Mouse (Mus musculus): ENCODE data around the gene Radil. TPM values are rescaled to one million over a fixed set of nuclear protein-coding genes. Genes with fewer than 3 reads are reported as not detected.

The Radil gene
- polyA plus RNA-seq, 1 experiment, result 78.0 TPM

DNA sequence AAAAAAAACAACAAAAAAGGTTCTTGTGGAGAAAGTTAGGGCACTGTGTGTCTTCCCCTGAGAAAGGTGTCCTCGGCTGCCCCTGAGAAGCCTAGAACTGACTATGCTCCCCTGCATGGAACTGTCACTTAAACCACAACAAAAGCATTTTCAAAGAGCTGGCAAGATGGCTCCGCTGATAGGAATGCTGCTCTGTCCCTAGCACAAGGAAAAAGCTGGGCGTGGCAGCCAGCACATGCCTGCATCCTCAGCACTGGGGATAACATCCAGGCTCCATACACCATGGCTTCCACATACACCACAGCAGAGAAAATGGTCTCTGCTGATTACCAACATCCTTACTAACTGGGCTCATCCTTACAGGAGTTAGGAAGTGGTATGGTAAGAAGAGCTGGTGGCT is 3.8 kb downstream of the Radil start:
- TF ChIP-seq POLR2A (IDR thresholded peaks at IDR 0.05; ENCODE audit: insufficient read depth, low read length) (no peak), EP300 (IDR thresholded peaks at IDR 0.05; ENCODE audit: insufficient read depth, low read depth, low read length) (no peak), CTCF (IDR thresholded peaks at IDR 0.05; ENCODE audit: low read depth, low read length) (no peak)
- Histone ChIP-seq H3K9ac (ENCODE audit: low read depth, poor library complexity, severe bottlenecking) (no peak overlapping the region), H3K27me3 (ENCODE audit: control insufficient read depth, insufficient read depth, low read length, poor library complexity, severe bottlenecking) (no peaks in the 10 kb centered on the region), H3K27ac (ENCODE audit: insufficient read depth, low read length) (peak overlapping the region; percentile 95), H3K4me1 (ENCODE audit: control insufficient read depth, insufficient read depth, low read length) (peaks cover 15% of the 10 kb centered on the region), H3K4me3 (ENCODE audit: low read depth, low read length) (no peak overlapping the region), H3K36me3 (ENCODE audit: control insufficient read depth, insufficient read depth, low read length, poor library complexity, severe bottlenecking) (no peaks in the 10 kb centered on the region), H3K9me3 (replicated peaks; ENCODE audit: control insufficient read depth, insufficient read depth, low read length, poor library complexity, severe bottlenecking) (no peaks in the 10 kb centered on the region)

DNA sequence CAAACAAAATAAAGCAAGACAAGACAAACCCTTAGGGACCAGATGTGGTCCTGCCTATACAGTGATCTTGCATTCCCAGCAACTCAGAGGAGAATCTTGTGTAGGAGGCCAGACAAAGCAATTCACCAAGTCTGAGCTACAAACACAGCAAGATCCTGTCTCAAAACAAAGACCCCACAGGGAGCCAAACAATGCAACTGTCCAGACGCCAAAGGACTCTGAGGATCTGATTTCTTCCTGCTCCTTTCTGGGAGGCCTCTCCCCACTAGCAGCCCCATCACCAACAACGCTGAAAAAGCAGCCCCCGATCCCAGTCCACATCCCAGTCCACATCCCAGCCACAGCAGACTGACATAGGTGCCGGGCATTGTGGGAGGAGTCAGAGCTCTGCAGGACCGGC is 4.6 kb downstream of the Radil start:
- Histone ChIP-seq H3K4me3 (ENCODE audit: low read depth, low read length) (no peak overlapping the region), H3K27ac (ENCODE audit: insufficient read depth, low read length) (peak overlapping the region; percentile 95), H3K36me3 (ENCODE audit: control insufficient read depth, insufficient read depth, low read length, poor library complexity, severe bottlenecking) (no peaks in the 10 kb centered on the region), H3K9me3 (replicated peaks; ENCODE audit: control insufficient read depth, insufficient read depth, low read length, poor library complexity, severe bottlenecking) (no peaks in the 10 kb centered on the region), H3K9ac (ENCODE audit: low read depth, poor library complexity, severe bottlenecking) (no peak overlapping the region), H3K4me1 (ENCODE audit: control insufficient read depth, insufficient read depth, low read length) (peaks cover 15% of the 10 kb centered on the region), H3K27me3 (ENCODE audit: control insufficient read depth, insufficient read depth, low read length, poor library complexity, severe bottlenecking) (no peaks in the 10 kb centered on the region)
- TF ChIP-seq CTCF (IDR thresholded peaks at IDR 0.05; ENCODE audit: low read depth, low read length) (no peak), EP300 (IDR thresholded peaks at IDR 0.05; ENCODE audit: insufficient read depth, low read depth, low read length) (peak; percentile 99)

DNA sequence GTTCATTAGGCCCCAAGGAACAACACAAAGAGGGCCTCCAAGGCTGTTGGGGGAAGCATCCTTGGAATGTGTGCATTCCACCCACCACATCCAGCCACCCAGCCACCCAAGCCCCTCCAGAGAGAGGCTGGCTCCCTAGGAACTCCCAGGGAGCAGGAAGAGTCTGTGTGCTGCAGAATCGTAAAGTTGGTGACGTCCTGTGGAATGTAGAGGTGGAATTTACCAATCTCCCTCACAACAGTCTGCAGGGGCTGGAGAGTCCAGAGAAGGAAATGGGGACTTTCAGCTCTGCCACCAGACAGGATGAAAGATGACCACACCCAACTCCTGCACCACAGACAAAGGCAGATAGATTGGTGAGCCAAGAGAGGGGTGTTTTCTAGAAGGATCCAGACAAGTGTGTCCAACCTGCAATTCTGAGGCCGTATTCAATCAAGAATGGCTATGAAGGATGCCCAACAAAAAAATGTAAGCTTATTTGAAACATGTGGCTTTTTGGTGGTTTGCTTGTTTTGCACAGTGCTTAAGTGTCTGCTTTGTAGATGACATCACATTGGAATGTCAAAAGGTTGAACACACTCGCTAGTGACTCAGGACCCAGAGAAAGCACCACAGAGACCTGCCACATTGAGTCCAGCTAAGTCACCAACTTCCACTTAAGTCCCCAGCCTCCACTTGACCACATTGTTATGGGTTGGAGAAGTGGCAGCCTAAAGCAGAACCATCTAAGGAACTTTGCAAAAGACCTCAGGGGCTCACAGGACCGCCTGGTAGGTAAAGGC is 5.7 kb downstream of the Radil start:
- peaks cover 15% of the 10 kb centered on the region for H3K4me1 ChIP-seq (ENCODE audit: control insufficient read depth, insufficient read depth, low read length)
- H3K27me3 ChIP-seq (ENCODE audit: control insufficient read depth, insufficient read depth, low read length, poor library complexity, severe bottlenecking), result no peaks in the 10 kb centered on the region
- no peak overlapping the region for H3K9ac ChIP-seq (ENCODE audit: low read depth, poor library complexity, severe bottlenecking)
- H3K36me3 ChIP-seq (ENCODE audit: control insufficient read depth, insufficient read depth, low read length, poor library complexity, severe bottlenecking), result no peaks in the 10 kb centered on the region
- no peaks in the 10 kb centered on the region for H3K9me3 ChIP-seq (replicated peaks; ENCODE audit: control insufficient read depth, insufficient read depth, low read length, poor library complexity, severe bottlenecking)
- TF ChIP-seq EP300 (IDR thresholded peaks at IDR 0.05; ENCODE audit: insufficient read depth, low read depth, low read length) (peak; percentile 52; the same call in 1 of the 2 replicates), POLR2A (IDR thresholded peaks at IDR 0.05; ENCODE audit: insufficient read depth, low read length) (no peak)
- no peak overlapping the region for H3K4me3 ChIP-seq (ENCODE audit: low read depth, low read length)
- peak overlapping the region; percentile 95 for H3K27ac ChIP-seq (ENCODE audit: insufficient read depth, low read length)

DNA sequence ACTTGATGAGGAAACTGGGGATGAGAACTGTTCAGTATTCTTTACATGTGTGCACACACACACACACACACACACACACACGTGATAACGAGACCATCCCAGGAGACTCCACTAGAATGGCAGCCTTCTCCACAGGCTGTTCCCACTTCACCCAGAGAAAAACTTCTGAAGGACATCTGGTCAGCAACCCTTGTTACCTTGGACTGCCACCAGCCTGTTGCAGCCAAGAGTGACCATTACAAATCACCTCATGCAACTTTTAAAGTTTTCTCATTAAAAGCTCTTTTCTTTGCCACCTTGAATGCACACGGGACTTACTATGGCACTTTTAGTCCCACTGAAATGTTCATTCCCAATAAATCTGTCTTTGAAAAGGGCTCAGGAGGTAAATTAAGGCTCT is 13.6 kb downstream of the Radil start:
- H3K9ac ChIP-seq (ENCODE audit: low read depth, poor library complexity, severe bottlenecking), result no peak overlapping the region
- H3K27ac ChIP-seq (ENCODE audit: insufficient read depth, low read length), result no peak overlapping the region
- no peaks in the 10 kb centered on the region for H3K36me3 ChIP-seq (ENCODE audit: control insufficient read depth, insufficient read depth, low read length, poor library complexity, severe bottlenecking)
- H3K27me3 ChIP-seq (ENCODE audit: control insufficient read depth, insufficient read depth, low read length, poor library complexity, severe bottlenecking), result no peaks in the 10 kb centered on the region
- H3K4me1 ChIP-seq (ENCODE audit: control insufficient read depth, insufficient read depth, low read length), result no peaks in the 10 kb centered on the region
- H3K9me3 ChIP-seq (replicated peaks; ENCODE audit: control insufficient read depth, insufficient read depth, low read length, poor library complexity, severe bottlenecking), result no peaks in the 10 kb centered on the region
- no peak overlapping the region for H3K4me3 ChIP-seq (ENCODE audit: low read depth, low read length)
- TF ChIP-seq EP300 (IDR thresholded peaks at IDR 0.05; ENCODE audit: insufficient read depth, low read depth, low read length) (no peak), CTCF (IDR thresholded peaks at IDR 0.05; ENCODE audit: low read depth, low read length) (no peak), POLR2A (IDR thresholded peaks at IDR 0.05; ENCODE audit: insufficient read depth, low read length) (no peak)

DNA sequence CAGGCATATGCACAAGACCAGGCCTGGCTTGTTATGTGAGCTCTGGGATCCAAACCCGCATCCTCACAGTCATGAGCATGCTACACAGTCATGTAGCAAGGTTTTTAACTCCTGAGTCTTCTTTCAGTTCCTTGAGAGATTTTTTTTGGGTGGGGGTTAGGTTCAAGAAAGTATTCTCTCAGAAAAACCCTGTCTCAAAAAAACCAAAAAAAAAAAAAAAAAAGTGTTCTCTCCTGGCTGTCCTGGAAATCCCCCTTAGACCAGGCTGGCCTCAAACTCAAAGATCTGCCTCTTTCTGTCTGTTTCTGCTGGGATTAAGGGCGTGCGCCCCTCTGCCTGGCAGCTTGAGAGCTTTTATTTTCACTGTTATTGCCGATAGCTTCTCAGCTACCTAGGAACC is 15.5 kb downstream of the Radil start:
- no peak overlapping the region for H3K4me3 ChIP-seq (ENCODE audit: low read depth, low read length)
- H3K36me3 ChIP-seq (ENCODE audit: control insufficient read depth, insufficient read depth, low read length, poor library complexity, severe bottlenecking), result no peaks in the 10 kb centered on the region
- TF ChIP-seq POLR2A (IDR thresholded peaks at IDR 0.05; ENCODE audit: insufficient read depth, low read length) (no peak), EP300 (IDR thresholded peaks at IDR 0.05; ENCODE audit: insufficient read depth, low read depth, low read length) (no peak), CTCF (IDR thresholded peaks at IDR 0.05; ENCODE audit: low read depth, low read length) (no peak)
- H3K27ac ChIP-seq (ENCODE audit: insufficient read depth, low read length), result no peak overlapping the region
- no peaks in the 10 kb centered on the region for H3K9me3 ChIP-seq (replicated peaks; ENCODE audit: control insufficient read depth, insufficient read depth, low read length, poor library complexity, severe bottlenecking)
- no peaks in the 10 kb centered on the region for H3K4me1 ChIP-seq (ENCODE audit: control insufficient read depth, insufficient read depth, low read length)
- no peak overlapping the region for H3K9ac ChIP-seq (ENCODE audit: low read depth, poor library complexity, severe bottlenecking)
- no peaks in the 10 kb centered on the region for H3K27me3 ChIP-seq (ENCODE audit: control insufficient read depth, insufficient read depth, low read length, poor library complexity, severe bottlenecking)

GRCm38 (mm10) chr5:142529915-142530314 is 21.0 kb downstream of the Radil start, which contains the start of gene Papolb:
Gene Papolb (minus strand): TSS chr5:142530076.
- H3K4me3 ChIP-seq (ENCODE audit: low read depth, low read length), result peak within 1 kb of the TSS; percentile 16
- TF ChIP-seq CTCF (IDR thresholded peaks at IDR 0.05; ENCODE audit: low read depth, low read length) (no peak), POLR2A (IDR thresholded peaks at IDR 0.05; ENCODE audit: insufficient read depth, low read length) (no peak), EP300 (IDR thresholded peaks at IDR 0.05; ENCODE audit: insufficient read depth, low read depth, low read length) (no peak)
- H3K27ac ChIP-seq (ENCODE audit: insufficient read depth, low read length), result no peak within 1 kb of the TSS
- no peaks in the 10 kb centered on the region for H3K4me1 ChIP-seq (ENCODE audit: control insufficient read depth, insufficient read depth, low read length)
- H3K36me3 ChIP-seq (ENCODE audit: control insufficient read depth, insufficient read depth, low read length, poor library complexity, severe bottlenecking), result no peaks in the 10 kb centered on the region
- no peaks in the 10 kb centered on the region for H3K9me3 ChIP-seq (replicated peaks; ENCODE audit: control insufficient read depth, insufficient read depth, low read length, poor library complexity, severe bottlenecking)
- peaks cover 4% of the 10 kb centered on the region; the same call in 1 of the 2 replicates for H3K27me3 ChIP-seq (ENCODE audit: control insufficient read depth, insufficient read depth, low read length, poor library complexity, severe bottlenecking)
- peak within 1 kb of the TSS; percentile 71 for H3K9ac ChIP-seq (ENCODE audit: low read depth, poor library complexity, severe bottlenecking)
